Mouse (Mus musculus): ENCODE data around the gene Ttc4. TPM values are rescaled to one million over a fixed set of nuclear protein-coding genes. Genes with fewer than 3 reads are reported as not detected.

The Ttc4 gene
- 79.1 and 80.4 TPM in 2 replicates for polyA plus RNA-seq (2014; fragmentation: Nextera tagmentation; extraction: Ambion mirVana)

DNA sequence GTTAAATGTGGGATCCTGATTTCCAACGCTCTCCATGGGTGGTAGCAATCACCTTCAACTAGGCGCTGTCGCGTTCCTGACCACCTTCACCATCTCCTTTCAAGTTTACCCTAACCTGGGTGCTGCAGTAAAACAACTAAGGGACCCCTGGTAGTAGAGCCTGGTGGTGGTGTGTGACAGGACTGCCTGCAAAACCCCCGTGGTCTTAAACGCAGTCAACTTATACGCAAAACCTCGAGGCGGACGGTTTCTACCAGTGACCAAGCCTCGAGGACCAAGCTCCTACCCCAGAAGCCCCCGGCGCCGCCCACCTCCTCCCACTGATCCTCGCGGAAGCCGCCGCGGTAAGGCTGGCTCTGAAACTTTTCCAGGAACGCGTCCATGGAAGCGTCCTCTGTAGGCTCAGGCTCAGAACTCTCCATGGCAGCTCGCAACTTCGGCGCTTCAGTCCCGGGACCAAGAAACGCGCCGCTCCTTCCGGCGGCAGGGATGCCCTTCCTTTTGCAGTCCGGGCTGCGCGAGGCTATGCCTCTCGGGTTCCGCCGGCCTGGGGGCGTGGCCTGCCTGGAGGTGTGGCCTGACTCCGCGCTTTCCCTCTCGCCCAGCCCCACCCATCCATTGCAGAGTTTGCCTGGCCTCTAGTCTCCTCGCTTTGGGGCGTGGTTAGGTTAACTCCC lies at the start of gene Ttc4:
TSS of gene Ttc4 (minus strand) at position 503 of the 677 bp plus-strand sequence.
- Histone ChIP-seq H3K9me3 (ENCODE audit: low read depth, low read length) (no peaks in the 10 kb centered on the region), H3K4me2 (peak within 1 kb of the TSS; percentile 91), H3K4me1 (ENCODE audit: insufficient read depth) (0 out of 2 replicates have a peak, but pooled peaks cover 5% of the 10 kb centered on the region), H3K9ac (peak within 1 kb of the TSS; percentile 85), H3K27ac (ENCODE audit: low read depth) (peak within 1 kb of the TSS; percentile 60; the same call in 1 of the 2 replicates), H3K4me3 (ENCODE audit: low read depth, low read length) (peak within 1 kb of the TSS; percentile 83), H3K36me3 (ENCODE audit: insufficient read depth) (peaks cover 30% of the 10 kb centered on the region), H3K27me3 (ENCODE audit: insufficient read depth, low read length) (no peaks in the 10 kb centered on the region)
- peak; percentile 99 for ATAC-seq (ENCODE audit: insufficient read depth)
- peak; percentile 97 for DNase-seq
- TF ChIP-seq CTCF (IDR thresholded peaks at IDR 0.05; ENCODE audit: low read depth) = no peak
- WGBS = under 1% methylated on average over 43 of the region's 43 CpGs

DNA sequence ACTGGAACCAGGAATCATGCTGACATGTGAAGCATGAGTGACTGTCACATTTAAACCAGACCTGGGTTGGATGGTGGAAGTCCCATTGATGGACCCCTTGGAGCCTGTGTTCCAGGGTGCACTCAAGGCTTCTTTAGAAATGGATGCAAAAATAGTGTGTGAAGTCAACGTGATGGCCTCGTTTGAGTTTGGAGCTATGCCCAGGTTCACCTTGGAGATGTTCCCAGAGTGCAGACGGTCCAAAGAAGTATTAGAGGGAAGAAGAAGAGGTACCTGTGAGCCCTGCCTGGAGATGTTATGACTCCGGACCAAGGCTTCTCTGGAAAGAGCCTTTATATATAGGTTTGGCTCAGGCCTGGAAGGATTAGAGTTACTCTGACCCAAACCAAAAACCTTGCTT lies 41.9 kb upstream of the Ttc4 start:
- no peaks in the 10 kb centered on the region for H3K27me3 ChIP-seq (ENCODE audit: insufficient read depth, low read length)
- H3K4me2 ChIP-seq = no peak overlapping the region
- H3K27ac ChIP-seq (ENCODE audit: low read depth) = no peak overlapping the region
- TF ChIP-seq CTCF (IDR thresholded peaks at IDR 0.05; ENCODE audit: low read depth) = no peak
- no peak overlapping the region for H3K9ac ChIP-seq
- H3K9me3 ChIP-seq (ENCODE audit: low read depth, low read length) = no peaks in the 10 kb centered on the region
- no peaks in the 10 kb centered on the region for H3K4me1 ChIP-seq (ENCODE audit: insufficient read depth)
- no peaks in the 10 kb centered on the region for H3K36me3 ChIP-seq (ENCODE audit: insufficient read depth)
- WGBS = 76% methylated on average over 4 of the region's 4 CpGs
- DNase-seq = no peak
- no peak overlapping the region for H3K4me3 ChIP-seq (ENCODE audit: low read depth, low read length)
- no peak for ATAC-seq (ENCODE audit: insufficient read depth)

DNA sequence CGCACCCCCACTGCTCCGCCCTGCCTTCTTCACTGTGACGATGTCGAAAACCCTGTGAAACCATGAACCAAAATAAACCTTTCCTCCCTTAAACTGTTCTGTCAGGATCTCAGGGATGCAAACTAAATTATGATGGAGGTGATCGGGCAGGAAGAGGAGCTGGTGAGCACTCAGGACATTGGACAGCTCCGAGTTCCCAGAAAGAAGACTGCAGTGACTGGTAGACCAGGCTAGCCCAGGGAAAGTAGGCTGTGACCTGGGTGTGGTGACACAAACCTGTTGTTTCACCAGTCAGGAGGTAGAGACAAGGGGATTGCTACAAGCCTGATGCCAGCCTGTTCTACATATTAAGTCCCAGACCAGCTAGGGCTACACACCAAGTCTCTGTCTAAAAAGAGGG lies 34.9 kb upstream of the Ttc4 start:
- no peaks in the 10 kb centered on the region for H3K27me3 ChIP-seq (ENCODE audit: insufficient read depth, low read length)
- no peak for TF ChIP-seq CTCF (IDR thresholded peaks at IDR 0.05; ENCODE audit: low read depth)
- no peak overlapping the region for H3K4me3 ChIP-seq (ENCODE audit: low read depth, low read length)
- no peak overlapping the region for H3K9ac ChIP-seq
- H3K27ac ChIP-seq (ENCODE audit: low read depth) = no peak overlapping the region
- H3K36me3 ChIP-seq (ENCODE audit: insufficient read depth) = no peaks in the 10 kb centered on the region
- H3K4me1 ChIP-seq (ENCODE audit: insufficient read depth) = no peaks in the 10 kb centered on the region
- DNase-seq = no peak
- 84% methylated on average over 6 of the region's 6 CpGs for WGBS
- no peak for ATAC-seq (ENCODE audit: insufficient read depth)
- H3K4me2 ChIP-seq = no peak overlapping the region
- no peaks in the 10 kb centered on the region for H3K9me3 ChIP-seq (ENCODE audit: low read depth, low read length)

DNA sequence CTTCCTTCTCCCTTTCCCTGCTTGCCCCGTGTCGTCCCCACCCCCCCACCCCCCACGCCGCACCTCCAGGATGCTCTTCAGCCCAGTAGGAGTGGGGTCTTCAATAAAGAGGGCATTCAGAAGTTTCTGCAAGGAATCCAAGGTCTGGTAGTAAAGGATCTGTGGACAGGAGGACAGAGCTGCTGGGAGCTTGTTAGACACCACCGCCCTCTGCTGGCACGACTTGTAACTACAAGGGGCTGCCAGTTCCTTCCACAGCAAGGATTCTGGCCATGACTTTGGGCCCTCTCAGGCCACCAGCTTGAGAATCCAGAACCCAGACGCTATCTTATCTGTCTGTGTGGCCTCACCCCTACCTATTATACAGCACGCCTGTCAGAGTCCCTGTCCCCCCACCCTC lies 29.7 kb upstream of the Ttc4 start:
- peak; percentile 98 for TF ChIP-seq CTCF (IDR thresholded peaks at IDR 0.05; ENCODE audit: low read depth)
- Histone ChIP-seq H3K27ac (ENCODE audit: low read depth) (no peak overlapping the region), H3K4me3 (ENCODE audit: low read depth, low read length) (no peak overlapping the region), H3K4me1 (ENCODE audit: insufficient read depth) (no peaks in the 10 kb centered on the region), H3K36me3 (ENCODE audit: insufficient read depth) (no peaks in the 10 kb centered on the region), H3K4me2 (peak overlapping the region; percentile 49), H3K9ac (no peak overlapping the region), H3K27me3 (ENCODE audit: insufficient read depth, low read length) (no peaks in the 10 kb centered on the region), H3K9me3 (ENCODE audit: low read depth, low read length) (no peaks in the 10 kb centered on the region)
- peak; percentile 89 for DNase-seq
- WGBS = 0% methylated on average over 8 of the region's 8 CpGs
- peak; percentile 35; the same call in 1 of the 2 replicates for ATAC-seq (ENCODE audit: insufficient read depth)

GRCm38 (mm10) chr4:106707957-106708356 lies 29.2 kb upstream of the Ttc4 start:
- peak overlapping the region; percentile 49 for H3K4me2 ChIP-seq

GRCm38 (mm10) chr4:106705096-106705665 lies 26.4 kb upstream of the Ttc4 start:
- Histone ChIP-seq H3K27me3 (ENCODE audit: insufficient read depth, low read length) (no peaks in the 10 kb centered on the region), H3K9ac (no peak overlapping the region), H3K36me3 (ENCODE audit: insufficient read depth) (no peaks in the 10 kb centered on the region), H3K4me1 (ENCODE audit: insufficient read depth) (no peaks in the 10 kb centered on the region), H3K27ac (ENCODE audit: low read depth) (no peak overlapping the region), H3K9me3 (ENCODE audit: low read depth, low read length) (no peaks in the 10 kb centered on the region), H3K4me2 (no peak overlapping the region), H3K4me3 (ENCODE audit: low read depth, low read length) (no peak overlapping the region)
- no peak for TF ChIP-seq CTCF (IDR thresholded peaks at IDR 0.05; ENCODE audit: low read depth)
- DNase-seq = no peak
- ATAC-seq (ENCODE audit: insufficient read depth) = no peak
- WGBS = 36% methylated on average over 8 of the region's 8 CpGs

More at GRCm38 (mm10) chr4:106707957-106708356, 29.2 kb upstream of the Ttc4 start:
- no peaks in the 10 kb centered on the region for H3K36me3 ChIP-seq (ENCODE audit: insufficient read depth)
- ATAC-seq (ENCODE audit: insufficient read depth) (peak; percentile 43; the same call in 1 of the 2 replicates), DNase-seq (no peak)
- no peak overlapping the region for H3K27ac ChIP-seq (ENCODE audit: low read depth)
- WGBS = 39% methylated on average over 5 of the region's 5 CpGs
- H3K4me1 ChIP-seq (ENCODE audit: insufficient read depth) = no peaks in the 10 kb centered on the region
- H3K9me3 ChIP-seq (ENCODE audit: low read depth, low read length) = no peaks in the 10 kb centered on the region
- no peaks in the 10 kb centered on the region for H3K27me3 ChIP-seq (ENCODE audit: insufficient read depth, low read length)
- H3K9ac ChIP-seq = no peak overlapping the region
- H3K4me3 ChIP-seq (ENCODE audit: low read depth, low read length) = no peak overlapping the region
- no peak for TF ChIP-seq CTCF (IDR thresholded peaks at IDR 0.05; ENCODE audit: low read depth)

GRCm38 (mm10) chr4:106704416-106704815 lies 25.7 kb upstream of the Ttc4 start:
- no peak for DNase-seq
- H3K9ac ChIP-seq = no peak overlapping the region
- no peaks in the 10 kb centered on the region for H3K27me3 ChIP-seq (ENCODE audit: insufficient read depth, low read length)
- H3K27ac ChIP-seq (ENCODE audit: low read depth) = no peak overlapping the region
- 65% methylated on average over 11 of the region's 11 CpGs for WGBS
- no peak for ATAC-seq (ENCODE audit: insufficient read depth)
- no peak overlapping the region for H3K4me2 ChIP-seq
- no peaks in the 10 kb centered on the region for H3K4me1 ChIP-seq (ENCODE audit: insufficient read depth)
- H3K36me3 ChIP-seq (ENCODE audit: insufficient read depth) = no peaks in the 10 kb centered on the region
- no peak for TF ChIP-seq CTCF (IDR thresholded peaks at IDR 0.05; ENCODE audit: low read depth)
- no peaks in the 10 kb centered on the region for H3K9me3 ChIP-seq (ENCODE audit: low read depth, low read length)
- no peak overlapping the region for H3K4me3 ChIP-seq (ENCODE audit: low read depth, low read length)
